Mouse (Mus musculus): Measurements from ENCODE around the gene L3mbtl1. TPM values are rescaled to one million over a fixed set of nuclear protein-coding genes. Genes with fewer than 3 reads are reported as not detected.
A peak's percentile ranks its signal among the peaks of the same experiment; 100 is the strongest.

Gene L3mbtl1
- polyA plus RNA-seq, 1 experiment from 2014 or later, result 0.25 TPM

- 63% methylated on average over 5 of the region's 5 CpGs for WGBS
- ATAC-seq (ENCODE audit: low read depth) (no peak), DNase-seq (ENCODE audit: low spot score) (no peak)
- Histone ChIP-seq H3K36me3 (ENCODE audit: control insufficient read depth, insufficient read depth, low read length) (no peaks in the 10 kb centered on the region), H3K9ac (ENCODE audit: low read depth, low read length) (no peak overlapping the region), H3K4me2 (ENCODE audit: low read depth, low read length) (0 out of 2 replicates have a peak overlapping the region, but pooled peaks have one; percentile 0), H3K4me1 (ENCODE audit: control insufficient read depth, insufficient read depth, low read length) (peaks cover 12% of the 10 kb centered on the region; the same call in 1 of the 2 replicates), H3K4me3 (ENCODE audit: low read depth, low read length) (no peak overlapping the region), H3K9me3 (ENCODE audit: control insufficient read depth, low read length) (no peaks in the 10 kb centered on the region), H3K27me3 (replicated peaks; ENCODE audit: control insufficient read depth, insufficient read depth, low read length) (no peaks in the 10 kb centered on the region), H3K27ac (replicated peaks; ENCODE audit: low read depth, low read length) (no peak overlapping the region)
These were observed 29.9 kb downstream of the L3mbtl1 start for GRCm38 (mm10) chr2:162973206-162973605.

GRCm38 (mm10) chr2:162973637-162974036, 30.4 kb downstream of the L3mbtl1 start:
- WGBS, result 27% methylated on average over 11 of the region's 11 CpGs
- 0 out of 2 replicates have a peak overlapping the region, but pooled peaks have one; percentile 0 for H3K4me2 ChIP-seq (ENCODE audit: low read depth, low read length)
- H3K9ac ChIP-seq (ENCODE audit: low read depth, low read length), result no peak overlapping the region
- DNase-seq (ENCODE audit: low spot score) (peak; percentile 65), ATAC-seq (ENCODE audit: low read depth) (peak; percentile 82; the same call in 1 of the 2 replicates)
- H3K27me3 ChIP-seq (replicated peaks; ENCODE audit: control insufficient read depth, insufficient read depth, low read length), result no peaks in the 10 kb centered on the region
- no peaks in the 10 kb centered on the region for H3K36me3 ChIP-seq (ENCODE audit: control insufficient read depth, insufficient read depth, low read length)
- H3K27ac ChIP-seq (replicated peaks; ENCODE audit: low read depth, low read length), result no peak overlapping the region
- H3K4me1 ChIP-seq (ENCODE audit: control insufficient read depth, insufficient read depth, low read length), result peaks cover 12% of the 10 kb centered on the region; the same call in 1 of the 2 replicates
- no peak overlapping the region for H3K4me3 ChIP-seq (ENCODE audit: low read depth, low read length)
- H3K9me3 ChIP-seq (ENCODE audit: control insufficient read depth, low read length), result no peaks in the 10 kb centered on the region

- Histone ChIP-seq H3K9me3 (ENCODE audit: control insufficient read depth, low read length) (no peaks in the 10 kb centered on the region), H3K36me3 (ENCODE audit: control insufficient read depth, insufficient read depth, low read length) (no peaks in the 10 kb centered on the region), H3K9ac (ENCODE audit: low read depth, low read length) (no peak overlapping the region), H3K4me1 (ENCODE audit: control insufficient read depth, insufficient read depth, low read length) (peaks cover 12% of the 10 kb centered on the region; the same call in 1 of the 2 replicates), H3K4me3 (ENCODE audit: low read depth, low read length) (no peak overlapping the region), H3K4me2 (ENCODE audit: low read depth, low read length) (no peak overlapping the region), H3K27ac (replicated peaks; ENCODE audit: low read depth, low read length) (no peak overlapping the region), H3K27me3 (replicated peaks; ENCODE audit: control insufficient read depth, insufficient read depth, low read length) (no peaks in the 10 kb centered on the region)
- ATAC-seq (ENCODE audit: low read depth) (peak; percentile 79), DNase-seq (ENCODE audit: low spot score) (peak; percentile 79)
- 58% methylated on average over 11 of the region's 11 CpGs for WGBS
These were observed 32.0 kb downstream of the L3mbtl1 start for GRCm38 (mm10) chr2:162975157-162975775.

GRCm38 (mm10) chr2:162976001-162976400, 32.7 kb downstream of the L3mbtl1 start:
- H3K27ac ChIP-seq (replicated peaks; ENCODE audit: low read depth, low read length), result no peak overlapping the region

GRCm38 (mm10) chr2:162984381-162984780, 41.1 kb downstream of the L3mbtl1 start:
- Histone ChIP-seq H3K4me3 (ENCODE audit: low read depth, low read length) (no peak overlapping the region), H3K27me3 (replicated peaks; ENCODE audit: control insufficient read depth, insufficient read depth, low read length) (no peaks in the 10 kb centered on the region), H3K4me1 (ENCODE audit: control insufficient read depth, insufficient read depth, low read length) (no peaks in the 10 kb centered on the region), H3K27ac (replicated peaks; ENCODE audit: low read depth, low read length) (no peak overlapping the region), H3K36me3 (ENCODE audit: control insufficient read depth, insufficient read depth, low read length) (no peaks in the 10 kb centered on the region), H3K4me2 (ENCODE audit: low read depth, low read length) (no peak overlapping the region), H3K9me3 (ENCODE audit: control insufficient read depth, low read length) (no peaks in the 10 kb centered on the region), H3K9ac (ENCODE audit: low read depth, low read length) (no peak overlapping the region)
- no peak for ATAC-seq (ENCODE audit: low read depth)
- no peak for DNase-seq (ENCODE audit: low spot score)
- 85% methylated on average over 6 of the region's 6 CpGs for WGBS

More at GRCm38 (mm10) chr2:162976001-162976400, 32.7 kb downstream of the L3mbtl1 start:
- no peak for ATAC-seq (ENCODE audit: low read depth)
- no peak overlapping the region for H3K4me2 ChIP-seq (ENCODE audit: low read depth, low read length)
- 63% methylated on average over 4 of the region's 4 CpGs for WGBS
- DNase-seq (ENCODE audit: low spot score), result no peak
- no peak overlapping the region for H3K4me3 ChIP-seq (ENCODE audit: low read depth, low read length)
- H3K27me3 ChIP-seq (replicated peaks; ENCODE audit: control insufficient read depth, insufficient read depth, low read length), result no peaks in the 10 kb centered on the region
- H3K9me3 ChIP-seq (ENCODE audit: control insufficient read depth, low read length), result no peaks in the 10 kb centered on the region
- H3K9ac ChIP-seq (ENCODE audit: low read depth, low read length), result no peak overlapping the region
- peaks cover 12% of the 10 kb centered on the region; the same call in 1 of the 2 replicates for H3K4me1 ChIP-seq (ENCODE audit: control insufficient read depth, insufficient read depth, low read length)
- no peaks in the 10 kb centered on the region for H3K36me3 ChIP-seq (ENCODE audit: control insufficient read depth, insufficient read depth, low read length)

- Histone ChIP-seq H3K9me3 (ENCODE audit: control insufficient read depth, low read length) (no peaks in the 10 kb centered on the region), H3K4me3 (ENCODE audit: low read depth, low read length) (no peak overlapping the region), H3K9ac (ENCODE audit: low read depth, low read length) (no peak overlapping the region), H3K4me1 (ENCODE audit: control insufficient read depth, insufficient read depth, low read length) (no peaks in the 10 kb centered on the region), H3K36me3 (ENCODE audit: control insufficient read depth, insufficient read depth, low read length) (no peaks in the 10 kb centered on the region), H3K4me2 (ENCODE audit: low read depth, low read length) (no peak overlapping the region), H3K27ac (replicated peaks; ENCODE audit: low read depth, low read length) (no peak overlapping the region), H3K27me3 (replicated peaks; ENCODE audit: control insufficient read depth, insufficient read depth, low read length) (no peaks in the 10 kb centered on the region)
- 46% methylated on average over 3 of the region's 3 CpGs for WGBS
- peak; percentile 86 for ATAC-seq (ENCODE audit: low read depth)
- peak; percentile 78 for DNase-seq (ENCODE audit: low spot score)
These were observed 42.7 kb downstream of the L3mbtl1 start for GRCm38 (mm10) chr2:162985923-162986322.

GRCm38 (mm10) chr2:162986764-162987163, 43.5 kb downstream of the L3mbtl1 start:
- Histone ChIP-seq H3K27me3 (replicated peaks; ENCODE audit: control insufficient read depth, insufficient read depth, low read length) (no peaks in the 10 kb centered on the region), H3K4me2 (ENCODE audit: low read depth, low read length) (no peak overlapping the region), H3K36me3 (ENCODE audit: control insufficient read depth, insufficient read depth, low read length) (no peaks in the 10 kb centered on the region), H3K4me3 (ENCODE audit: low read depth, low read length) (no peak overlapping the region), H3K9me3 (ENCODE audit: control insufficient read depth, low read length) (no peaks in the 10 kb centered on the region), H3K9ac (ENCODE audit: low read depth, low read length) (no peak overlapping the region), H3K27ac (replicated peaks; ENCODE audit: low read depth, low read length) (no peak overlapping the region), H3K4me1 (ENCODE audit: control insufficient read depth, insufficient read depth, low read length) (no peaks in the 10 kb centered on the region)
- WGBS, result 79% methylated on average over 3 of the region's 3 CpGs
- no peak for ATAC-seq (ENCODE audit: low read depth)
- no peak for DNase-seq (ENCODE audit: low spot score)

GRCm38 (mm10) chr2:162987218-162987617, 43.9 kb downstream of the L3mbtl1 start, which contains the start of gene Sgk2:
Gene Sgk2 (plus strand): TSS chr2:162987330.
- H3K4me1 ChIP-seq (ENCODE audit: control insufficient read depth, insufficient read depth, low read length), result no peaks in the 10 kb centered on the region
- H3K9me3 ChIP-seq (ENCODE audit: control insufficient read depth, low read length), result no peaks in the 10 kb centered on the region
- WGBS, result 62% methylated on average over 8 of the region's 8 CpGs
- ATAC-seq (ENCODE audit: low read depth) (no peak), DNase-seq (ENCODE audit: low spot score) (no peak)
- H3K27me3 ChIP-seq (replicated peaks; ENCODE audit: control insufficient read depth, insufficient read depth, low read length), result no peaks in the 10 kb centered on the region
- H3K36me3 ChIP-seq (ENCODE audit: control insufficient read depth, insufficient read depth, low read length), result no peaks in the 10 kb centered on the region
- H3K9ac ChIP-seq (ENCODE audit: low read depth, low read length), result no peak within 1 kb of the TSS
- H3K4me2 ChIP-seq (ENCODE audit: low read depth, low read length), result no peak within 1 kb of the TSS
- H3K27ac ChIP-seq (replicated peaks; ENCODE audit: low read depth, low read length), result no peak within 1 kb of the TSS
- H3K4me3 ChIP-seq (ENCODE audit: low read depth, low read length), result no peak within 1 kb of the TSS

- Histone ChIP-seq H3K4me1 (ENCODE audit: control insufficient read depth, insufficient read depth, low read length) (no peaks in the 10 kb centered on the region), H3K9me3 (ENCODE audit: control insufficient read depth, low read length) (no peaks in the 10 kb centered on the region), H3K27ac (replicated peaks; ENCODE audit: low read depth, low read length) (no peak overlapping the region), H3K4me3 (ENCODE audit: low read depth, low read length) (no peak overlapping the region), H3K9ac (ENCODE audit: low read depth, low read length) (no peak overlapping the region), H3K36me3 (ENCODE audit: control insufficient read depth, insufficient read depth, low read length) (no peaks in the 10 kb centered on the region), H3K4me2 (ENCODE audit: low read depth, low read length) (no peak overlapping the region), H3K27me3 (replicated peaks; ENCODE audit: control insufficient read depth, insufficient read depth, low read length) (no peaks in the 10 kb centered on the region)
- DNase-seq (ENCODE audit: low spot score) (no peak), ATAC-seq (ENCODE audit: low read depth) (no peak)
- 82% methylated on average over 4 of the region's 4 CpGs for WGBS
These were observed 45.0 kb downstream of the L3mbtl1 start for GRCm38 (mm10) chr2:162988235-162988634.
